Mouse (Mus musculus) midbrain, embryonic 15.5 days (tissue): Measurements from ENCODE around the gene Ldhd. TPM values are rescaled to one million over a fixed set of nuclear protein-coding genes. Genes with fewer than 3 reads are reported as not detected.
A peak's percentile ranks its signal among the peaks of the same experiment; 100 is the strongest.

Experiments used
- ATAC-seq: fragments of 200-750 bp; cut with Nextera tagmentation; replicated peaks from 2 replicates; pipeline ENCODE4 v1.8.0; 2017; ENCODE audit warnings: moderate TSS enrichment
- H3K27ac ChIP-seq: fragments of 300-500 bp; sonication (generic); 2 replicates; pipeline ENCODE4 v1.5.1; 2015; ENCODE audit warnings: mild to moderate bottlenecking, inconsistent platforms
- H3K27me3 ChIP-seq: fragments of 300-500 bp; sonication (generic); replicated peaks from 2 replicates; pipeline ENCODE4 v1.6.1; 2015; ENCODE audit warnings: inconsistent platforms
- H3K36me3 ChIP-seq: fragments of 300-500 bp; sonication (generic); replicated peaks from 2 replicates; pipeline ENCODE4 v1.6.1; 2015; ENCODE audit warnings: inconsistent platforms
- H3K4me1 ChIP-seq: fragments of 300-500 bp; sonication (generic); 2 replicates; pipeline ENCODE4 v1.6.1; 2015; ENCODE audit warnings: inconsistent platforms
- H3K4me2 ChIP-seq: fragments of 300-500 bp; sonication (generic); 2 replicates; pipeline ENCODE4 v1.6.1; 2015; ENCODE audit warnings: inconsistent platforms, mild to moderate bottlenecking, moderate library complexity
- H3K4me3 ChIP-seq: fragments of 300-500 bp; sonication (generic); 2 replicates; pipeline ENCODE4 v1.5.1; 2015; ENCODE audit warnings: mild to moderate bottlenecking, inconsistent platforms
- H3K9ac ChIP-seq: fragments of 300-500 bp; sonication (generic); 2 replicates; pipeline ENCODE4 v1.6.1; 2015; ENCODE audit warnings: mild to moderate bottlenecking, inconsistent platforms
- H3K9me3 ChIP-seq: fragments of 300-500 bp; sonication (generic); 2 replicates; pipeline ENCODE4 v1.6.1; 2016; ENCODE audit warnings: inconsistent platforms
- WGBS: fragments of 180-500 bp; shearing (Covaris S2); methylation state at CpG from one replicate; pipeline ENCODE4 v1.1.7; 2015; ENCODE audit warnings: mixed read lengths; 5-methylcytosine and 5-hydroxymethylcytosine counted together
- polyA plus RNA-seq: library from polyadenylated mRNA; unstranded; fragments of >200 nt; fragmentation: Nextera tagmentation; extraction: Ambion mirVana; gene quantifications from 2 replicates; pipeline ENCODE4 v1.2.1, GENCODE M21; 2015

The Ldhd gene
- polyA plus RNA-seq, 1 experiment from 2014 or later, result 0.71 TPM

GRCm38 (mm10) chr8:111590214-111590613 is 40.0 kb downstream of the Ldhd start:
- H3K4me3 ChIP-seq, result no peak overlapping the region
- WGBS, result 78% methylated on average over 3 of the region's 3 CpGs
- H3K27ac ChIP-seq, result no peak overlapping the region
- no peak for ATAC-seq
- H3K36me3 ChIP-seq, result no peaks in the 10 kb centered on the region
- no peaks in the 10 kb centered on the region for H3K27me3 ChIP-seq
- H3K4me2 ChIP-seq, result no peak overlapping the region
- no peaks in the 10 kb centered on the region for H3K9me3 ChIP-seq
- no peak overlapping the region for H3K9ac ChIP-seq
- H3K4me1 ChIP-seq, result peaks cover 30% of the 10 kb centered on the region

GRCm38 (mm10) chr8:111588336-111588735 is 41.8 kb downstream of the Ldhd start:
- Histone ChIP-seq H3K27ac (no peak overlapping the region), H3K4me3 (no peak overlapping the region), H3K9me3 (no peaks in the 10 kb centered on the region), H3K4me2 (no peak overlapping the region), H3K36me3 (no peaks in the 10 kb centered on the region), H3K4me1 (peaks cover 17% of the 10 kb centered on the region), H3K9ac (no peak overlapping the region), H3K27me3 (no peaks in the 10 kb centered on the region)
- ATAC-seq, result no peak
- WGBS, result 90% methylated on average over 2 of the region's 2 CpGs

- no peak for ATAC-seq
Observed at GRCm38 (mm10) chr8:111587545-111588094, 42.6 kb downstream of the Ldhd start.

GRCm38 (mm10) chr8:111584946-111585345 is 45.2 kb downstream of the Ldhd start:
- Histone ChIP-seq H3K9me3 (no peaks in the 10 kb centered on the region), H3K9ac (no peak overlapping the region), H3K4me1 (peaks cover 15% of the 10 kb centered on the region), H3K36me3 (no peaks in the 10 kb centered on the region), H3K4me3 (no peak overlapping the region), H3K4me2 (no peak overlapping the region), H3K27ac (no peak overlapping the region), H3K27me3 (no peaks in the 10 kb centered on the region)
- 92% methylated on average over 3 of the region's 3 CpGs for WGBS
- no peak for ATAC-seq

More at GRCm38 (mm10) chr8:111587545-111588094, 42.6 kb downstream of the Ldhd start:
- H3K27me3 ChIP-seq, result no peaks in the 10 kb centered on the region
- H3K4me1 ChIP-seq, result peaks cover 15% of the 10 kb centered on the region; the same call in 1 of the 2 replicates
- H3K27ac ChIP-seq, result no peak overlapping the region
- no peak overlapping the region for H3K4me2 ChIP-seq
- no peaks in the 10 kb centered on the region for H3K9me3 ChIP-seq
- H3K9ac ChIP-seq, result no peak overlapping the region
- H3K4me3 ChIP-seq, result no peak overlapping the region
- WGBS, result 97% methylated on average over 1 of the region's 1 CpGs
- no peaks in the 10 kb centered on the region for H3K36me3 ChIP-seq

GRCm38 (mm10) chr8:111582386-111582785 is 47.8 kb downstream of the Ldhd start:
- Histone ChIP-seq H3K9ac (no peak overlapping the region), H3K9me3 (no peaks in the 10 kb centered on the region), H3K4me3 (no peak overlapping the region), H3K27me3 (no peaks in the 10 kb centered on the region), H3K36me3 (no peaks in the 10 kb centered on the region), H3K4me2 (no peak overlapping the region), H3K27ac (peak overlapping the region; percentile 44; the same call in 1 of the 2 replicates), H3K4me1 (peaks cover 15% of the 10 kb centered on the region)
- no peak; the same call in 1 of the 2 replicates for ATAC-seq
- WGBS, result 34% methylated on average over 3 of the region's 3 CpGs

- Histone ChIP-seq H3K9ac (no peak overlapping the region), H3K27ac (no peak overlapping the region), H3K36me3 (no peaks in the 10 kb centered on the region), H3K4me3 (no peak overlapping the region), H3K4me1 (peaks cover 30% of the 10 kb centered on the region), H3K27me3 (no peaks in the 10 kb centered on the region), H3K9me3 (no peaks in the 10 kb centered on the region), H3K4me2 (no peak overlapping the region)
- WGBS, result 93% methylated on average over 3 of the region's 3 CpGs
- ATAC-seq, result no peak
Observed at GRCm38 (mm10) chr8:111580306-111580705, 49.9 kb downstream of the Ldhd start.

- no peaks in the 10 kb centered on the region for H3K27me3 ChIP-seq
- H3K4me2 ChIP-seq, result no peak overlapping the region
- WGBS, result 90% methylated on average over 1 of the region's 1 CpGs
- no peak overlapping the region for H3K27ac ChIP-seq
- H3K4me3 ChIP-seq, result no peak overlapping the region
- H3K9ac ChIP-seq, result no peak overlapping the region
- H3K9me3 ChIP-seq, result no peaks in the 10 kb centered on the region
- H3K4me1 ChIP-seq, result peaks cover 30% of the 10 kb centered on the region
- no peaks in the 10 kb centered on the region for H3K36me3 ChIP-seq
- ATAC-seq, result no peak
Observed at GRCm38 (mm10) chr8:111579318-111579717, 50.9 kb downstream of the Ldhd start.

- Histone ChIP-seq H3K36me3 (no peaks in the 10 kb centered on the region), H3K9ac (no peak overlapping the region), H3K4me3 (no peak overlapping the region), H3K4me1 (peaks cover 40% of the 10 kb centered on the region), H3K27me3 (no peaks in the 10 kb centered on the region), H3K9me3 (no peaks in the 10 kb centered on the region), H3K4me2 (no peak overlapping the region), H3K27ac (0 out of 2 replicates have a peak overlapping the region, but pooled peaks have one; percentile 18)
- WGBS, result 88% methylated on average over 9 of the region's 9 CpGs
- no peak for ATAC-seq
Observed at GRCm38 (mm10) chr8:111577880-111578533, 52.2 kb downstream of the Ldhd start.

GRCm38 (mm10) chr8:111576501-111576900 is 53.7 kb downstream of the Ldhd start:
- Histone ChIP-seq H3K27me3 (no peaks in the 10 kb centered on the region), H3K9me3 (no peaks in the 10 kb centered on the region), H3K9ac (no peak overlapping the region), H3K4me3 (no peak overlapping the region), H3K36me3 (no peaks in the 10 kb centered on the region), H3K4me2 (no peak overlapping the region), H3K4me1 (peaks cover 44% of the 10 kb centered on the region), H3K27ac (no peak overlapping the region)
- ATAC-seq, result no peak

GRCm38 (mm10) chr8:111575492-111575891 is 54.7 kb downstream of the Ldhd start:
- H3K9me3 ChIP-seq, result no peaks in the 10 kb centered on the region
- H3K36me3 ChIP-seq, result no peaks in the 10 kb centered on the region
- WGBS, result 88% methylated on average over 4 of the region's 4 CpGs
- H3K4me1 ChIP-seq, result peaks cover 42% of the 10 kb centered on the region
- no peak overlapping the region for H3K9ac ChIP-seq
- H3K4me2 ChIP-seq, result no peak overlapping the region
- no peak overlapping the region for H3K4me3 ChIP-seq
- H3K27ac ChIP-seq, result no peak overlapping the region
- no peak for ATAC-seq
- no peaks in the 10 kb centered on the region for H3K27me3 ChIP-seq

GRCm38 (mm10) chr8:111574016-111574415 is 56.2 kb downstream of the Ldhd start:
- H3K4me1 ChIP-seq, result peaks cover 50% of the 10 kb centered on the region
- no peak overlapping the region for H3K4me2 ChIP-seq
- H3K9me3 ChIP-seq, result no peaks in the 10 kb centered on the region
- 87% methylated on average over 2 of the region's 2 CpGs for WGBS
- H3K27ac ChIP-seq, result no peak overlapping the region
- ATAC-seq, result 0 out of 2 replicates have a peak, but pooled peaks have one; percentile 12
- no peaks in the 10 kb centered on the region for H3K36me3 ChIP-seq
- H3K4me3 ChIP-seq, result no peak overlapping the region
- H3K9ac ChIP-seq, result no peak overlapping the region
- H3K27me3 ChIP-seq, result no peaks in the 10 kb centered on the region
